Mouse (Mus musculus) intestine, postnatal 0 days (tissue): ENCODE data around the gene Rps6ka6. TPM values are rescaled to one million over a fixed set of nuclear protein-coding genes. Genes with fewer than 3 reads are reported as not detected.
A peak's percentile ranks its signal among the peaks of the same experiment; 100 is the strongest.

Experiments
- ATAC-seq: fragments of 200-750 bp; cut with Nextera tagmentation; 2 replicates; pipeline ENCODE4 v1.8.0; 2017; ENCODE audit warnings: mild to moderate bottlenecking, moderate TSS enrichment, moderate library complexity
- H3K27ac ChIP-seq: fragments of 300-500 bp; sonication (generic); 2 replicates; pipeline ENCODE4 v1.5.1; 2014; ENCODE audit warnings: mild to moderate bottlenecking, low read depth, low read length, moderate library complexity
- H3K27me3 ChIP-seq: fragments of 300-500 bp; sonication (generic); replicated peaks from 2 replicates; pipeline ENCODE4 v1.6.1; 2014; ENCODE audit warnings: low read length, mixed read lengths; ENCODE audit not compliant: control insufficient read depth, insufficient read depth
- H3K36me3 ChIP-seq: fragments of 300-500 bp; sonication (generic); 2 replicates; pipeline ENCODE4 v1.6.1; 2014; ENCODE audit warnings: mild to moderate bottlenecking, moderate library complexity; ENCODE audit not compliant: control insufficient read depth, insufficient read depth
- H3K4me1 ChIP-seq: fragments of 300-500 bp; sonication (generic); replicated peaks from 2 replicates; pipeline ENCODE4 v1.6.1; 2014; ENCODE audit warnings: antibody characterized with exemption, low read length, mixed read lengths; ENCODE audit not compliant: control insufficient read depth, insufficient read depth
- H3K4me2 ChIP-seq: fragments of 300-500 bp; sonication (generic); replicated peaks from 2 replicates; pipeline ENCODE4 v1.6.1; 2014; ENCODE audit warnings: low read depth, mild to moderate bottlenecking, moderate library complexity
- H3K4me3 ChIP-seq: fragments of 300-500 bp; sonication (generic); 2 replicates; pipeline ENCODE4 v1.5.1; 2014; ENCODE audit warnings: low read depth, low read length
- H3K9ac ChIP-seq: fragments of 300-500 bp; sonication (generic); 2 replicates; pipeline ENCODE4 v1.6.1; 2014; ENCODE audit warnings: mild to moderate bottlenecking, low read depth, low read length
- H3K9me3 ChIP-seq: fragments of 300-500 bp; sonication (generic); 2 replicates; pipeline ENCODE4 v1.6.1; 2016; ENCODE audit warnings: mixed run types; ENCODE audit not compliant: control insufficient read depth
- CTCF ChIP-seq: sonication (generic); IDR thresholded peaks from 2 replicates; pipeline ENCODE4 v1.5.1; 2016; ENCODE audit warnings: low read depth, mild to moderate bottlenecking, control low read depth, antibody characterized with exemption, moderate library complexity
- WGBS: fragments of 180-500 bp; shearing (Covaris S2); extraction: QIAGEN DNeasy Blood & Tissue Kit; methylation state at CpG from one replicate; pipeline ENCODE4 v1.1.7; 2014; 5-methylcytosine and 5-hydroxymethylcytosine counted together
- polyA plus RNA-seq: library from polyadenylated mRNA; unstranded; fragments of >200 nt; fragmentation: Nextera tagmentation; extraction: Ambion mirVana; gene quantifications from 2 replicates; pipeline ENCODE4 v1.2.1, GENCODE M21; 2015

Rps6ka6 gene
- polyA plus RNA-seq: 2.4 and 3.0 TPM in 2 replicates

DNA sequence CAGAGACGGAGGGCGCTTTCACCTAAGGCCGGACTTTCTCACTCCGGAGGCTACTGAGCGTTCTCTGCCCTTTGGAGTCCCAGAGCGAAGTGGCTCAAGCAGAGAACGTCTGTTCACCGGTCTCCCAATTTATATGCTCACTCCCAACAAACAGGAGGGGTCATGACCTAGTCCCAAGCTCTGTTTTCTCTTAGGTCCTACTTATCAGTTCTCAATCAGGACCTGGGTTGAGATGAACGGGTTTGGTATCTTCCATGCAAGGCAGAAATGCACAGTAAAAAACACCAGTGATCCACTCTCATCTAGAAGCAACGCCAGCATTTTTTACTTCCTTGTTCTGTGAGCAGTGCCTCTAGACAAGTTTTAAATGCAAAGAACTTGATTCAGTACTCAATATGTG is at the start of gene Rps6ka6:
Gene Rps6ka6 (minus strand): TSS at position 101 of the 400 bp plus-strand sequence.
- no peaks in the 10 kb centered on the region for H3K36me3 ChIP-seq
- no peaks in the 10 kb centered on the region for H3K27me3 ChIP-seq
- no peak within 1 kb of the TSS for H3K9ac ChIP-seq
- WGBS: 50% methylated on average over 10 of the region's 10 CpGs
- no peaks in the 10 kb centered on the region for H3K9me3 ChIP-seq
- no peak within 1 kb of the TSS for H3K4me3 ChIP-seq
- no peak for TF ChIP-seq CTCF
- peak within 1 kb of the TSS; percentile 21; the same call in 1 of the 2 replicates for H3K4me2 ChIP-seq
- H3K27ac ChIP-seq: no peak within 1 kb of the TSS
- ATAC-seq: no peak
- H3K4me1 ChIP-seq: no peaks in the 10 kb centered on the region

GRCm38 (mm10) chrX:111577044-111577443 is 39.3 kb upstream of the Rps6ka6 start:
- Histone ChIP-seq H3K4me3 (no peak overlapping the region), H3K4me1 (no peaks in the 10 kb centered on the region), H3K4me2 (no peak overlapping the region), H3K27me3 (no peaks in the 10 kb centered on the region), H3K9me3 (no peaks in the 10 kb centered on the region), H3K36me3 (no peaks in the 10 kb centered on the region), H3K27ac (no peak overlapping the region), H3K9ac (no peak overlapping the region)
- 71% methylated on average over 2 of the region's 2 CpGs for whole genome bisulfite sequencing
- ATAC-seq: no peak
- no peak for TF ChIP-seq CTCF

DNA sequence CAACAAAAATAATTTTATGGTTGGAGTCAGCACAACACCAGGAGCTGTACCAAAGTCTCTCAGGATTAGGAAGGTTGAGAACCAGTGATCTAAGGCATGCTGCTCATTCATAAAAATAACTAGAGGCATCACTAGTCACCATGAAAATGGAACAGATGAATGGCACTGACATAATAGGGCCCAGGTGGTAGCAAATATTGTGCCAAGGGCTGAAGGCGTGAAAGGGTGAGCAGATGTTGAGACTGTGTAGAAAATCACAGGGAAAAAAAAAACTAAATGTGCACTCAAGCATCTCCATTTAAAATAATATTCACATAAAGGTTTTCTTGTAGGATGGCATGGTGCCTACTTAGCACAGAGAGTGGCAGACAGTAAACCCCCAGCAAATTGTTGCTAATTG is 19.6 kb downstream of the Rps6ka6 start:
- H3K36me3 ChIP-seq: no peaks in the 10 kb centered on the region
- H3K4me3 ChIP-seq: no peak overlapping the region
- no peak for TF ChIP-seq CTCF
- WGBS: 89% methylated on average over 1 of the region's 1 CpGs
- H3K27ac ChIP-seq: no peak overlapping the region
- H3K9ac ChIP-seq: no peak overlapping the region
- no peaks in the 10 kb centered on the region for H3K9me3 ChIP-seq
- no peaks in the 10 kb centered on the region for H3K4me1 ChIP-seq
- H3K4me2 ChIP-seq: no peak overlapping the region
- ATAC-seq: no peak
- H3K27me3 ChIP-seq: no peaks in the 10 kb centered on the region

DNA sequence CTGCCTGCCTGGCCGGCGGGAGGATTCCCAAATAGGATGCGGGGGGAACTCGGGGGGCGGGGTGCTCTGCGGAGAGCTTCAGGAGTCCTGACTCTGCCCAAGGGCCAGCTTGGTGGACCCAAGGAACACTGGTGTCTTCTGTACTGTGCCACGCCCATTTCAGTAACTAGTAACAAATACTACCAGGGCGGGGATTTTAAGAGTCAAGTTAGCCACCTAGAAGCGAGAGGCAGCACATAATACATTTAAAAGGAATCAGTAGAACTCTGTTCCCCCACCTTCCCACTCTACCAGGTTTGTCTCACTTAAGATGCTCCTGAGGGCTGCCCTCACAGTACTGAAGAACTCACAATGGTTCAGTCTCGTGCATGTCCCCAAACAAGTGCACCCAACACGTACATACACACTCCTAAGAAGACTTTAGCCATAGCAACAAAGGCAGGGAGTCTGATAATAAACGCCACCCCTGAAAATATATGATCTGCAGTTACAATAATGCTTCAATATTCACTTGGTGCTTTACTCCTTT is 74.1 kb downstream of the Rps6ka6 start:
- Histone ChIP-seq H3K4me3 (peak overlapping the region; percentile 56), H3K27ac (no peak overlapping the region), H3K9ac (no peak overlapping the region), H3K27me3 (no peaks in the 10 kb centered on the region), H3K36me3 (no peaks in the 10 kb centered on the region), H3K4me2 (peak overlapping the region; percentile 79), H3K4me1 (no peaks in the 10 kb centered on the region), H3K9me3 (no peaks in the 10 kb centered on the region)
- WGBS: 18% methylated on average over 12 of the region's 12 CpGs
- TF ChIP-seq CTCF: no peak
- peak; percentile 53; the same call in 1 of the 2 replicates for ATAC-seq

DNA sequence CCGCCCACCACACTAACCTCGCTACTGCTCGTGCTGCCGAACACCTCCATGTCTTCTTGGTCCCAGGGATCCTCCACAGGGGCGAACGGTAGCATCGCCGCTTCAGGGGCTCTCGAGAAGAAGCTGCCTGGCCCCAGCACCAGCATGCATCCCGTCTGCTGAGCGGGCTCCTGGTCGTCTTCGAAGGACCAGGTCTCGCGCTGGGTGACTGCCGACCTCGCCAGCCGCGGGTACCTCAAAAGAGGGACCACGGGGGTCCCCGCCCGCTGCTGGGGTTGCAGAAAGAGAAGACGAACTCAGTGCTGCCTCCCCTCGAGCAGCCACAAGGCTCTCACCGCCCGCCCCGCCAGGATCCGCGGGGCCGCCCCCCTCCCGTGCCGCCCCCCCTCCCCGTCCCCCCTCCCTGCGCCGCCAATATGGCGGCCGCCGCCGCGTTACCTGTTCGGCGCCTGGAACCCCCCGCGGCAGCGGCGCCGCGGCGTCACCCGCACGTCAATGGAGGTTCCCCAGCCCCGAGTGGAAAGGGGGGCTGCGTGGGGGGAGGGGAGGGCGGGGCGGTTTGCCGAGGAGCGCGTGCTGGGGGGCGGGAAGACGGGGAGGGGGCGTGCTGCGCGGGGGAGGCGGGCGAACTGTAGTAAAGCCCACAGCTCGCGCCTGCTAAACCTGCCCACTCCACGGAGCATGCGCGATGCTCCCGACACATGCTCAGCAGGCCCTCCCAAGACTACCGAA is 74.8 kb downstream of the Rps6ka6 start:
- TF ChIP-seq CTCF: no peak
- Histone ChIP-seq H3K4me2 (peak overlapping the region; percentile 79), H3K27me3 (no peaks in the 10 kb centered on the region), H3K4me1 (no peaks in the 10 kb centered on the region), H3K4me3 (peak overlapping the region; percentile 56), H3K27ac (no peak overlapping the region), H3K36me3 (no peaks in the 10 kb centered on the region), H3K9me3 (no peaks in the 10 kb centered on the region), H3K9ac (peak overlapping the region; percentile 40)
- ATAC-seq: peak; percentile 76
- 21% methylated on average over 48 of the region's 72 CpGs for WGBS

DNA sequence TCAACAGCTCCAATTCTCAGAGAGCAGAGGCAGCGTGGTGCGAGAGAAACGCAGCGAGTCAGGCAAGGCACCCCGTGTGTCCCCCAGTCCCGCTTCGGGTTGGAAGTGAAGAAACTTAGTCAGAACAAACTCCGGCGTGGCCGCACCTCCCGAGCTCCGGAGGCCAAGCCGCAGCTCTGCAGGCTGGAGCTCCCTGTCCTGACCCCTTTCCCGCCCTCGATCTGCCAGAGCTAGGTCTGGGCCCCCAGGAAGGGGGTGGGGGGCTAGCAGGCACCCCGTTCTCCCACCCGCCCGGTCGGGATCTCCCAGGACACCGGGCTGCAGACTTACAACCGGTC is 75.3 kb downstream of the Rps6ka6 start:
- peak overlapping the region; percentile 56 for H3K4me3 ChIP-seq
- peak; percentile 45 for ATAC-seq
- H3K9me3 ChIP-seq: no peaks in the 10 kb centered on the region
- H3K9ac ChIP-seq: peak overlapping the region; percentile 40; the same call in 1 of the 2 replicates
- no peaks in the 10 kb centered on the region for H3K27me3 ChIP-seq
- H3K4me1 ChIP-seq: no peaks in the 10 kb centered on the region
- no peak overlapping the region for H3K27ac ChIP-seq
- TF ChIP-seq CTCF: no peak
- H3K4me2 ChIP-seq: peak overlapping the region; percentile 79
- 18% methylated on average over 21 of the region's 21 CpGs for WGBS
- no peaks in the 10 kb centered on the region for H3K36me3 ChIP-seq
